Mouse (Mus musculus) heart, adult 2 months (tissue): ENCODE results near the gene Gm10271.

Experiments used
- CTCF ChIP-seq: fragments of 200-600 bp; IDR thresholded peaks from 2 replicates; pipeline ENCODE4 v1.8.1; 2022; ENCODE audit warnings: antibody characterized with exemption, mild to moderate bottlenecking, moderate library complexity
- EP300 ChIP-seq: fragments of 200-500 bp; IDR thresholded peaks from 2 replicates; pipeline ENCODE4 v1.6.1; 2011; ENCODE audit warnings: low read depth, low read length, control low read depth; ENCODE audit not compliant: insufficient read depth
- POLR2A ChIP-seq: fragments of 200-500 bp; IDR thresholded peaks from 2 replicates; pipeline ENCODE4 v1.6.1; 2011; ENCODE audit warnings: mild to moderate bottlenecking, low read depth, low read length, control low read depth; ENCODE audit not compliant: insufficient read depth

GRCm38 (mm10) chr10:116962803-116963202 is 9.6 kb downstream of the Gm10271 start:
- TF ChIP-seq CTCF (0 out of 2 replicates have a peak, but pooled peaks have one; percentile 3), POLR2A (no peak), EP300 (no peak)
